Mouse (Mus musculus): ENCODE results near the gene Pibf1. TPM values are rescaled to one million over a fixed set of nuclear protein-coding genes. Genes with fewer than 3 reads are reported as not detected.

Pibf1 gene
- polyA plus RNA-seq (2016; fragmentation: Nextera tagmentation; extraction: Ambion mirVana) = 19.1 and 19.8 TPM in 2 replicates

GRCm38 (mm10) chr14:99099267-99099966 is at the start of gene Pibf1, which contains the start of gene Dis3:
Gene Pibf1 (plus strand): TSS chr14:99099424.
Gene Dis3 (minus strand): TSS chr14:99099770.
- WGBS = under 1% methylated on average over 65 of the region's 73 CpGs
- ATAC-seq (ENCODE audit: low FRiP score, low read depth) = peak; percentile 100
- peaks cover 40% of the 10 kb centered on the region for H3K36me3 ChIP-seq

GRCm38 (mm10) chr14:99058959-99059586 is 40.2 kb upstream of the Pibf1 start:
- no peak overlapping the region for H3K27ac ChIP-seq
- no peaks in the 10 kb centered on the region for H3K27me3 ChIP-seq (replicated peaks)
- no peak overlapping the region for H3K4me2 ChIP-seq (replicated peaks)
- ATAC-seq (ENCODE audit: low FRiP score, low read depth) = no peak
- H3K9me3 ChIP-seq = no peaks in the 10 kb centered on the region
- H3K4me1 ChIP-seq = no peaks in the 10 kb centered on the region
- WGBS = 87% methylated on average over 7 of the region's 7 CpGs
- H3K4me3 ChIP-seq = no peak overlapping the region
- H3K9ac ChIP-seq = no peak overlapping the region
- H3K36me3 ChIP-seq = peaks cover 27% of the 10 kb centered on the region

More at GRCm38 (mm10) chr14:99099267-99099966, at the start of gene Pibf1, which contains the start of gene Dis3:
- Histone ChIP-seq H3K9me3 (no peaks in the 10 kb centered on the region), H3K4me3 (peak within 1 kb of the TSS; percentile 97), H3K4me1 (peaks cover 7% of the 10 kb centered on the region), H3K27ac (peak within 1 kb of the TSS; percentile 64; the same call in 1 of the 2 replicates), H3K9ac (peak within 1 kb of the TSS; percentile 96), H3K27me3 (replicated peaks) (no peaks in the 10 kb centered on the region), H3K4me2 (replicated peaks) (peak within 1 kb of the TSS; percentile 78)

- no peak overlapping the region for H3K4me2 ChIP-seq (replicated peaks)
- no peaks in the 10 kb centered on the region for H3K9me3 ChIP-seq
- no peaks in the 10 kb centered on the region for H3K4me1 ChIP-seq
- peaks cover 31% of the 10 kb centered on the region for H3K36me3 ChIP-seq
- 96% methylated on average over 12 of the region's 12 CpGs for WGBS
- no peak overlapping the region for H3K27ac ChIP-seq
- no peak overlapping the region for H3K9ac ChIP-seq
- no peaks in the 10 kb centered on the region for H3K27me3 ChIP-seq (replicated peaks)
- no peak overlapping the region for H3K4me3 ChIP-seq
- no peak for ATAC-seq (ENCODE audit: low FRiP score, low read depth)
Measured at GRCm38 (mm10) chr14:99060616-99061015, 38.6 kb upstream of the Pibf1 start.

DNA sequence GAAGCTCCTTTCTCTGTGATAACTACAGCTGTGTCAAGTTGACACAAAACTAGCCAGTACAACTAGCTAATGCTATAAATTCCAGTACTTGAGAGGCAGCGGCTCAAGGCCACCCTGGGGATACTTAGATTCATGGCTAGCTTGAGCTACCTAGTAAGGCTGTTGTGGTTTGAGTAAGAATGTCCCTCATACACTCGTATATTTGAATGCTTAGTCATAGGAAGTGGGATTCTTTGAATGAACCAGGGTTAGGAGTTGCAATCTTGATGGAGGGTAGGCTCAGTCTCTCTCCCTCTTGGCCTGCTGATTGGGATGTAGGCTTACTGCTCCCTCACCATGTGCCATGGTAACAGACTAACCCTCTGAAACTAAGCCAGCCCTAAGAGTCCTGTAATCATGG is 36.1 kb upstream of the Pibf1 start:
- no peak for ATAC-seq (ENCODE audit: low FRiP score, low read depth)
- no peak overlapping the region for H3K27ac ChIP-seq
- no peak overlapping the region for H3K9ac ChIP-seq
- no peaks in the 10 kb centered on the region for H3K27me3 ChIP-seq (replicated peaks)
- no peaks in the 10 kb centered on the region for H3K9me3 ChIP-seq
- no peak overlapping the region for H3K4me3 ChIP-seq
- no peaks in the 10 kb centered on the region for H3K4me1 ChIP-seq
- H3K4me2 ChIP-seq (replicated peaks) = no peak overlapping the region
- H3K36me3 ChIP-seq = peaks cover 27% of the 10 kb centered on the region
- WGBS = 95% methylated on average over 2 of the region's 2 CpGs

GRCm38 (mm10) chr14:99071146-99071545 is 28.1 kb upstream of the Pibf1 start:
- H3K4me3 ChIP-seq = no peak overlapping the region
- H3K36me3 ChIP-seq = peaks cover 26% of the 10 kb centered on the region
- H3K4me2 ChIP-seq (replicated peaks) = no peak overlapping the region
- 84% methylated on average over 4 of the region's 4 CpGs for WGBS
- no peak overlapping the region for H3K9ac ChIP-seq
- no peak overlapping the region for H3K27ac ChIP-seq
- H3K9me3 ChIP-seq = no peaks in the 10 kb centered on the region
- no peaks in the 10 kb centered on the region for H3K4me1 ChIP-seq
- no peaks in the 10 kb centered on the region for H3K27me3 ChIP-seq (replicated peaks)
- ATAC-seq (ENCODE audit: low FRiP score, low read depth) = no peak

DNA sequence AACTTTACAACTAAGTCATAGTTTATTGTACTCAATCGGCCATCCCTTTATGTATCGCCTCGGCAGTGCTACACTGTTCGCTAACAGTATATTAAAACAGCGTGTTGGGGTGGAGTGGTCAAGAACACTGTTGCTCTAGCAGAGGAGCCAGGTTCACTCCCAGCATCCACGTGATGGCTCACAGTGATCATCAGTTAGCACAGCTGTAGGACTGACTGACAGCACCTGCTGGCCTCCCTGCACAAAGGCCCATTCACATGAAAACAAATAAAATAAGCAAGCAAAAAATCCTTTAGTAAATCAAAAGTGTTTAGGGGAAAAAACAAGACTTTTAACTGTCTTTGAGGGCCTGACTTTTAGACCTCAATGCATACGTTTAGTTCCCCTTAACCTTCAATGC is 10.3 kb upstream of the Pibf1 start:
- Histone ChIP-seq H3K4me3 (no peak overlapping the region), H3K4me1 (no peaks in the 10 kb centered on the region), H3K4me2 (replicated peaks) (no peak overlapping the region), H3K36me3 (peaks cover 69% of the 10 kb centered on the region), H3K9me3 (no peaks in the 10 kb centered on the region), H3K27ac (no peak overlapping the region), H3K27me3 (replicated peaks) (no peaks in the 10 kb centered on the region), H3K9ac (no peak overlapping the region)
- no peak for ATAC-seq (ENCODE audit: low FRiP score, low read depth)
- WGBS = 91% methylated on average over 7 of the region's 7 CpGs

DNA sequence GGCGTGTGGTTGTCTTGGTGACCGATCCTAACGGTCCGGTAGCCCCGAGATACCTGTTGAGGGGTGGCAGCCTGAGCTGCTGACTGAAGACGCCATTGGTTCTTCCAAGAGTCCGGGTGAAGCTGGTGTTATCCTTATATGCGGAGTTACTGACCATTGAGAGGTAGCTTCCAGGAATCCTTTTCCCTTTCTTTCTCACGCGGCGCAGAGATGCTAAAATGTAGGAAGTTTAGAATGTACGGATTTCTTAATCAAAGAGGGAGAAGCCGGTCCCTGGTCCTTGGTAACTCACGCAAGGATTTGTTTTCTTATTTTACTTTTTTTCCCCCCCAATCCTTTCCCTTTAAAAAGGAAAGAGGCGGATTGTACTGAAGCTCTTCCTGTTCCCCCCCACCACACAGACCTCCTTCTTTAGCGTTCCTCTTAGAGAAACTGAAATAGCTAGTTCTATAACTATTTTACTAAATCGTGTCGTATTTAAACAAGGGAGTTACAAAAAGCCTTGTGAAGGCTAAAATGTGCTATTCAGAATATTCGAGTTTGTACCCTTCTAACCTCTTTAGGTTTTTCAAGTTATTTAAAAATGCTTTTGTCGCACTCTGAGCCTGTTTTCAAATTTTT is 853 bp downstream of the Pibf1 start:
- Histone ChIP-seq H3K9ac (peak overlapping the region; percentile 57), H3K9me3 (no peaks in the 10 kb centered on the region), H3K4me1 (peaks cover 7% of the 10 kb centered on the region), H3K27me3 (replicated peaks) (no peaks in the 10 kb centered on the region), H3K36me3 (peaks cover 40% of the 10 kb centered on the region), H3K4me3 (peak overlapping the region; percentile 97), H3K27ac (no peak overlapping the region), H3K4me2 (replicated peaks) (peak overlapping the region; percentile 65)
- ATAC-seq (ENCODE audit: low FRiP score, low read depth) = peak; percentile 10
- WGBS = 8% methylated on average over 20 of the region's 20 CpGs

GRCm38 (mm10) chr14:99103050-99103449 is 3.8 kb downstream of the Pibf1 start:
- H3K36me3 ChIP-seq = peaks cover 34% of the 10 kb centered on the region
- no peak overlapping the region for H3K4me2 ChIP-seq (replicated peaks)
- no peak overlapping the region for H3K4me3 ChIP-seq
- WGBS = 93% methylated on average over 4 of the region's 4 CpGs
- H3K27me3 ChIP-seq (replicated peaks) = no peaks in the 10 kb centered on the region
- H3K9ac ChIP-seq = no peak overlapping the region
- peaks cover 7% of the 10 kb centered on the region for H3K4me1 ChIP-seq
- H3K9me3 ChIP-seq = no peaks in the 10 kb centered on the region
- no peak for ATAC-seq (ENCODE audit: low FRiP score, low read depth)
- H3K27ac ChIP-seq = no peak overlapping the region

DNA sequence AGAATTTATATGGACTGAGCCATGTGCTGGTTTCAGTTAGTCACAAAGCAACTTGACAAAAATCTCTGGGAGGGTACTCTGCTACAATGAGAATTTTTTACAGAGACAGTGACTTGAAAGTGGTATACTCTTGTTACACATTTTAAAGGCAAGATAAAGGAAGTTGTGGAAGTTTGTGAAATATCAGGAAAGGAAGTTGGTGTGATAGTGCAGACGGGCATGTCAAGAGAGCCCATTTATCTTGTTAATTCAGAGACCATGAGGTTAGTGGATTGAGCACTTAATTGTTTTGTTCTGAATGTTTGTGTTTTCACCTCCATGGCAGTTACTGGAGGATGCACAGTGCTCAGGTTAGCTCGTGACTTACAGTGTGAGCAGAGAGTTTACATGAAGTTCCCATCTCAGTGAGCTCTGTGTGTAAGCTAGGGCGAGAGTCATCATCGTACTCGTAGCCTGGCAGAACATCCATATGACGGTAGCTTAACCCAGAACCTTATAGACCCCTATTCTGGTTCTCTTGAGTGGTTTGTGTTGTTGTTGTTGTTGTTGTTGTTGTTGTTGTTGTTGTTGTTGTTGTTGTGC is 5.4 kb downstream of the Pibf1 start:
- no peak for ATAC-seq (ENCODE audit: low FRiP score, low read depth)
- Histone ChIP-seq H3K27ac (no peak overlapping the region), H3K4me2 (replicated peaks) (no peak overlapping the region), H3K36me3 (peaks cover 46% of the 10 kb centered on the region), H3K9me3 (no peaks in the 10 kb centered on the region), H3K4me3 (no peak overlapping the region), H3K27me3 (replicated peaks) (no peaks in the 10 kb centered on the region), H3K4me1 (no peaks in the 10 kb centered on the region), H3K9ac (no peak overlapping the region)
- WGBS = 91% methylated on average over 6 of the region's 6 CpGs

DNA sequence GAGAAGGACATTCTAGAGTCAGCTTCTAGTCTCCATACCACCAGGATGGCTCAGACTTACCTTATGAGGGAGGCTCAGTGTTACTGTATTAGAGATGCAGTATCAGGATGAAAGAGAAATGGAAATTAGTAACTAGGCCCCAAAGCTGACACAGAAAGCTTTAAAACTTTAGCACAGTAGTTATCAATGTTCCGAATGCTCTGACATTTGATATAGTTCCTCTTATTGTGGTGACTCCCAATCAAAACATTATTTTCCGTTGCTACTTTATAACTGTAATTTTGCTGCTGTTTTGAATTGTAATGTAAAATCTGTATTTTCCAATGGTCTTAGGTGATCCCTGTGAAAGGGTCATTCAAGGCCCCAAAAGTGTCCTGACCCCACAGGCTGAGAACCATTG is 7.4 kb downstream of the Pibf1 start:
- no peaks in the 10 kb centered on the region for H3K27me3 ChIP-seq (replicated peaks)
- no peak overlapping the region for H3K4me3 ChIP-seq
- no peak overlapping the region for H3K9ac ChIP-seq
- H3K4me1 ChIP-seq = no peaks in the 10 kb centered on the region
- 94% methylated on average over 2 of the region's 2 CpGs for WGBS
- no peak for ATAC-seq (ENCODE audit: low FRiP score, low read depth)
- H3K4me2 ChIP-seq (replicated peaks) = no peak overlapping the region
- no peak overlapping the region for H3K27ac ChIP-seq
- H3K9me3 ChIP-seq = no peaks in the 10 kb centered on the region
- peaks cover 56% of the 10 kb centered on the region for H3K36me3 ChIP-seq

GRCm38 (mm10) chr14:99107631-99108187 is 8.5 kb downstream of the Pibf1 start:
- Histone ChIP-seq H3K4me3 (no peak overlapping the region), H3K9ac (no peak overlapping the region), H3K36me3 (peaks cover 51% of the 10 kb centered on the region), H3K27me3 (replicated peaks) (no peaks in the 10 kb centered on the region), H3K4me1 (no peaks in the 10 kb centered on the region), H3K9me3 (no peaks in the 10 kb centered on the region), H3K27ac (no peak overlapping the region), H3K4me2 (replicated peaks) (no peak overlapping the region)
- no peak for ATAC-seq (ENCODE audit: low FRiP score, low read depth)
- WGBS = 51% methylated on average over 2 of the region's 2 CpGs

DNA sequence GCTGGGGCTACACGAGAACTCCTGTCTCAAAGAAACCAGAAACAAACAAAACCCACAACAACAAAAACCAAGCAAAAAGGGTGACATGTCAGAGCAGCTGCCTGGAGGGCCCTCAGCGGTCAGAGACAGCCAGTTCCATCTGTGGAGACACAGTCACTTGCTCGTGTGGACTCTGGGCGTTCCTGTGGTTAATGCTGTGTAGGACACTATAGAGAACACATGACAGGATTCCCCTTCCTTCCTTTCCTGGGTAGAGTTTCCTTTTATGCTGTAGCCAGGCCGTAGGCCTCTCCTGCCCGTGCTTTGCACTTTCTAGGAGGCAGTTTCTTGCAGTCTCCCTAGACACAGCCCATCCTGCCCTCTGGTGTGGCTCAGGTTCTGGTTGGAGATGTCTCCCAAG is 9.5 kb downstream of the Pibf1 start:
- Histone ChIP-seq H3K4me3 (no peak overlapping the region), H3K36me3 (peaks cover 51% of the 10 kb centered on the region), H3K9ac (no peak overlapping the region), H3K4me2 (replicated peaks) (no peak overlapping the region), H3K27me3 (replicated peaks) (no peaks in the 10 kb centered on the region), H3K9me3 (no peaks in the 10 kb centered on the region), H3K27ac (no peak overlapping the region), H3K4me1 (no peaks in the 10 kb centered on the region)
- no peak for ATAC-seq (ENCODE audit: low FRiP score, low read depth)
- 90% methylated on average over 6 of the region's 6 CpGs for WGBS
